Mouse (Mus musculus) ovary, postnatal 36 days (tissue): ENCODE measurements at regions not wholly inside any gene's neighbourhood (a gene's known extent, or its start where the extent isn't known, plus 50 kb on each side); places are given as distances from the start of the nearest gene placed in this dataset.

Source experiments
- DNase-seq: peaks from one replicate; pipeline ENCODE4 v3.0.0; 2022; ENCODE audit warnings: low spot score, mixed read lengths

DNA sequence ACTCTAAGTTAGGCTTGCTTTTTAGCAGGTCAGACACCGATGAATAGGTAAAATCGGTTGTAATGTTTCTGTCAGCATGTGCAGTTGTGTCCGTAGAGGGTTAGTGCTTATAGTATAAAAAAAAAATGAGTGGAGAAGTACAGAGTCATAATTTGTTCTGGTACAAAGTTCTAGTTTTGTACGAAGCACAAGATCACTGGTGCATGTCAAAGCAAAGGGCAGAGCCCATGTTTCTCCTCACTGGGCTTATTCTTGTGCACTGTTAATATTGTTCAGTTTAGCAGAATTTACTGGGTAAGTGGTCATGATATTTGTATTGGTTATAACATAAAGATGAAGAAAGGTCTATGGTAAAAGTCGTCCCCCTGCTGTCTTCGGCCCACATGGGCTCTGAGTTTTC, 330.4 kb upstream of the Fam241a start:
- no peak for DNase-seq

DNA sequence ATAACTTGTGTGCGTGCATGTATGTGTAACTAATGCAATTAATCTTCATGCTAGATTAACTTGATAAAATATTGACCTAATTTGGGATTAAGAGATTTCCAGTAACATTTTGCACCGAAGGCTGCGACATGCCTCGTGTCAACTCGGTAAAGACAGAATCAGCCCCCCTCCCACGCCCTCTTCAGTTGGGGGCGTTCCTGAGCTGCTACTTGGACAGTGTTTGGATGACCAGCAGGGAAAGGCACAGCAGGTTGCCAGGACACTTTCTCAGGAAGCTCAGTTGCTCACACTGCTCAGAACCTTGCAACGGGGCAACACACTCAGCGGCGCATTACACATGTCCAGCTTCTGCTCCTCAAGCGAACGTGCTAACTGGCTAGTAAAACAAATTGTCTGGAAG, 326.2 kb upstream of the Fam241a start:
- DNase-seq, result no peak

DNA sequence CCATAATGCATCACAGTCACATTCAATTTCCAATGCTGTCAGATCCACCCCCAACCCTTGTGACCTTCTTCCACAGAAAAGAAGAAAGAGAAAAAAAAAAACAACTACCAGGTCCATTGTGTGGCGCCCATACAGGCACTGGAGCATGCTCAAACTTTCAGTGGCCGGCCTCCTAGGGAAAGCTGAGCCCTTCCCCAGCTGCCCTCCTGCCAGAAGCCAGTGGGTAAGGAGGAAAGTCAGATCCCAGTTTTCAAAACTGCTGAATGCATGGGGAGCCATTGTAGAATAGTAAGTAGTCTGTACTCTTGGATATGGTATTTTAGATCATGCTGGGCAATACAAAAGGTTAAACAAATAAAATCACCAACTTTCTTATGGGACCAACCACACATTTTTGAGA, 325.5 kb upstream of the Fam241a start:
- DNase-seq, result no peak

DNA sequence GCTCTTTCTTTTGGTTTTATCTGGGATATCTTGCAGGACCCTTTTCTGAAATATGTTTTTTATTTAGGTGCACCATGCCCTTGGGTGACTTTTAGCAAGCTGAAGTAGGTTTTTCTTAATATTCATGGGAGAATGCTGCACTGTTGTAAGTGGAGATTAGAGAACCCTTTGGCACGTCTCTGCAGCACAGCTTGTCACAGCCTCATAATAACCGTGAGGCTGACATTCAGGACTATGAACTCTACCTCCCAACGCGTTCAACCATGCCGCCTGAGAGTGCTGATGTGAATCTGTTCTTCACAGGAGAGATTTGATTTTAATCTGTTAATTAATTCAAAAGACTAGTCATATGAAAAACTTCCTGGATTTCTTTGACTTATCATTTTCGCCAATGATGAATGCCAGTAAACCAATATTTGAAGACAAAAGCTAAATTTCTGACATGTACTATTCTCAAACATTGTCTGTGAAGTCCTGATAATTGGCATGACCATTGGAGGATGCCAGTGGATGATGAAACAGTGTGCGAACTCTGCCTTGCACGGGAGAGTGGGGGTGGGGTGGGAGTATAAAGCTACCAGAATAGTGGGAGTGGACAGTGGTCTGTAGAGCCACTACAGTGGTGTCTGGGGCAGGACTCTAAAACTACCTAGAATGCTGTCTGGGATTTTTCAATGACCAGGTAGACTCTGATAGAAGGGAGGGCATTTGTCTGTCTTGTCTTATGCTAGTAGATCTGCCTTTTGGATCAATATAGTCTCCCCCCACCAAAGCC, 324.8 kb upstream of the Fam241a start:
- no peak for DNase-seq

DNA sequence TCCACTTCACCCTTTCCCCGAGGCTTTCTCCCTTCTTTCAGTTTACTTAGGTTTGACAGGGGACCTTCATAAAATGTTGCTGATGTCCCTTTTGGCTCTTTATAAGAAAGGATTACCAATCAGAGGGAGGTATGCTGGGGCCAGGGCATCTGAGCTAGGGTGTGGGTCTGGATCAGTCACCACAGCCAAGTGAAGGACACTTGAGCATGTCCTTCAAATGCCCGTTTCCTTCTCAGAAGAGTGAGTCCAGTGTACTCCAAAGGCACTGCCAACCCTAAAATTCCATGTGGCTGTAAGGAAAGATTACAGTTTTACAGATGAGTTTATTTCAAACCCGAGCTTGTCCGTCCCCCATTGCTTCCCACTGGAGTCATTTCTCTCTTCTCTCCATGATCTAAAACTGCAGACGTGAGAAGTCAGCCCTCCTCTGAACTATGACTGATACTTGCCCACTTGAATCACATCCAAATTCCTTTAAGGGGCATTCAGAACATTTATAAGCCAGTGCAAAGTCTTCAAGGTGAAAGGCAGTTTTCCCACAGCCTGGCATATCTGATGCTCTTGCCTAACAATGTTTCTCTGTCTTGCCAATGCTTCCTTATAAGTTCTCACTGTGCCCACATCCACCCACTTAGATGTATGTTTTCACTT, 321.8 kb upstream of the Fam241a start:
- DNase-seq, result no peak

DNA sequence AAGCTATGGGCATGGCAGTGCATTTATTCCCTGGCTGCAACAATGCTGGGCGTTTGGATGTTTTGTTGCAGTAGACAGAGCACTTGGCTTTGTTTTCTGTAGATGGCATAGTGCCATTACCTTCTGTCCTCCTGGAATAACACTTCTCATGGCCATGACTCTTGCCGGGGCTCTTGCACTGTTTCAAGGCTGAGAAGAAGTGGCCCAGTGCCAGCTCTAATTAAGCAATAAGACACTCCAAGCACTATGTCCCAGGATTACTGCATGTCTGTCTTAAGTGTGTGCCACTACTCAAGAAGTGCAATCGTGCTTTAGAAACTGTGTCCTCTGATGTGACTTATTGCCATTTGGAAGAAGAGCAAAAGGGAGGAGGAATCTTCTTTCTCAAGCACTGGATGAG, 316.1 kb upstream of the Fam241a start:
- DNase-seq, result peak; percentile 51

DNA sequence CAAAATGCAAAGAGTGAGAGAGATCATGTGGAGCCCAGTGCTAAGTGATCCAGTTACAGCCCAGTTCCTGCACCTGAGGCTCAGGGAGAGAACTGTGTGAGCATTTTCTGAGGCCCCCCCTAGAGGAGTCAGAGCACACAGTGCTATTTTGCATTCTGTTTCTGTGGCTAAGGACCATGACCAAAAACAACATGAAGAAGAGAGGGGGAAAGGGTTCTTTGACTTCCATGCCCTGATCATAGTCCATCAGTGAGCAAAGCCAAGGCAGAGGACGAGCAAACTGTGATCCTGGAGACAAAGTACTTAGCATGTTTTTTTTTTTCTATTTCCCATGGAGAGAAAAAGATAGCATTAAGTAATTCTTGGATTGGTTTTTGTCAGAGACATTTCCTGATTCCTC, 314.5 kb upstream of the Fam241a start:
- no peak for DNase-seq

DNA sequence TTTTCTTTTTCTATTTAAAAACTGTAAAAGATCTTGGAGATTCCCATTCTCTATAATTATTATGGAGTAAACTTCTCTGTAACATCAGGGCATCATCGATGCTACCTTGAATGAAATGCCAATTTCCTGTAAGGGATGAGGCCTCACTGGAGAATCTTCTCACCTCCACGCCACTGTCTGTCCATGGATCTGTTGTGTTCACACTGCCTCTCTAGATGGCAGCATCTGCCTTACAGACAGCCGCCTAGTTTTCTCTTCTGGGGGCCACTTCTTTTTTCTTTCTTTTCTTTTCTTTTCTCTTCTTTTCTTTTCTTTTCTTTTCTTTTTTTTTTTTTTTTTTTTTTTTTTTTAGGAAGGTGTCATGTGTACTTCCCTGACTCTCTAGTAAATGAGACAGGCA, 310.8 kb upstream of the Fam241a start:
- no peak for DNase-seq

DNA sequence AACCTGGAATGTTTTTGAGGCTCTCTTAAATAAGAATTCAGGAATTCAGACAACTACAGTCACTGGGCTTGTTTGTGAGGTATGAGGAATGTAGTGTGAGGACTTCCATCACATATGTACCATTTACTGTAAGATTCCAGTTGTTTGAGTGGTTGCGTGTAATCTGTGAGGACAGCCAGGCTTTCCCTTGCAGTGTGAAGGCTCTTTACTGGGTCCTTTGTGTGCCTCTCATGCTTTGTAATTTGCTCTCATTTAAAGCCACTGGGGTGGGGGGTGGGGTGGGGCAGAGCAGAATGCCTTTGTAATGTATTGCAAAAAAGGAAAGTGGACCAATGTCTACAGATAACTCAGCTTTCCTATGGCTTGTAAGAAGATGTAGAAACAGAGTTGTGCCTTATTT, 310.4 kb upstream of the Fam241a start:
- DNase-seq, result no peak

DNA sequence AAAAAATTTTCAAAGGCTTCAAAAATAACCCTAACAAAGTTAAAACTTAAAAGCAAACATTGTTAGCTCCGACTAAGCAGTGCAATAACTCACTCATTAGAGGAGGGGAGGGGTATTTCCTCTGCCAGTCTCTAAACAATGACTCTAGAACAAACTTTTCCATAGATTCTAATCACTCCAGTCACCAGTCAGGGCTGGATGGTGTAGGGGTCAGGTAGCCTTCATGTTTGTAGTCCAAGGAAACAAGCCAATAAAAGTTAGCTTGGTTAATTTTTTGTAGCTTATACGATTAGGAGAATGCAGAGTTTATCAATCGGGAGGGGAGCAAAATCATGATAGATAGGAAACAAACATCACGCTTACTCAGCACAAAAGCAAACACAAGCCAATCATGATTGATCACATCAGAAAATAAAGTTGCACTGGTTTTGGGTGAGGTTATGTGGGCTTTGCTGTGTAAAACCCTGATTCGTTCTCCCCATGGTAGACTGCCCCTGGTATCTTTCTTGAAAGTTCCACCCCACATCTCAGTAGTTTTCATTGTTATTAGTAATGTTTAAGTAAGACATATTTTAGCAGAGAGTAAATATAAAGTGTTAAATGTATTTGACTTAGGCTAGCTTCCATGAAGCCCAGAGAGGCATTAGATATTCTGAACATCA, 304.6 kb upstream of the Fam241a start:
- no peak for DNase-seq

DNA sequence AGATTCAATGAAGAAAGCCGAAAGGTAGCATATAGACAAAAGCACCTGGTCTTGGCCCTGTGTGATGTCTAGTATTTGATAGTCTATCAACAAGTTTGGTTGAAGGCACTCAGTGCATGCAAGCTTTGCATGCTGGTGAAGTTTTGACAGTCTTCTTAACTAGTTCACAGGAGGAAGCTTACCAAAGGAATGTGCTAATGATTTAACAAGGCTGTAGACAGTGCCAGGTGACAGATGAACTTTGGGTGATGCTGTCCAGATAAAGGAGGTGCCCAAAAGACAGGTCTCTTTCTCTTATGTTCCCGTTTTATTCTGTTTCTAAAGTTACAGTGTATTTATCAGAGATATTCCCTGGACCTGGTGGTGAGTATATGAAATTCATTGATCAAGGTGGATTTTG, 303.3 kb upstream of the Fam241a start:
- DNase-seq, result no peak

DNA sequence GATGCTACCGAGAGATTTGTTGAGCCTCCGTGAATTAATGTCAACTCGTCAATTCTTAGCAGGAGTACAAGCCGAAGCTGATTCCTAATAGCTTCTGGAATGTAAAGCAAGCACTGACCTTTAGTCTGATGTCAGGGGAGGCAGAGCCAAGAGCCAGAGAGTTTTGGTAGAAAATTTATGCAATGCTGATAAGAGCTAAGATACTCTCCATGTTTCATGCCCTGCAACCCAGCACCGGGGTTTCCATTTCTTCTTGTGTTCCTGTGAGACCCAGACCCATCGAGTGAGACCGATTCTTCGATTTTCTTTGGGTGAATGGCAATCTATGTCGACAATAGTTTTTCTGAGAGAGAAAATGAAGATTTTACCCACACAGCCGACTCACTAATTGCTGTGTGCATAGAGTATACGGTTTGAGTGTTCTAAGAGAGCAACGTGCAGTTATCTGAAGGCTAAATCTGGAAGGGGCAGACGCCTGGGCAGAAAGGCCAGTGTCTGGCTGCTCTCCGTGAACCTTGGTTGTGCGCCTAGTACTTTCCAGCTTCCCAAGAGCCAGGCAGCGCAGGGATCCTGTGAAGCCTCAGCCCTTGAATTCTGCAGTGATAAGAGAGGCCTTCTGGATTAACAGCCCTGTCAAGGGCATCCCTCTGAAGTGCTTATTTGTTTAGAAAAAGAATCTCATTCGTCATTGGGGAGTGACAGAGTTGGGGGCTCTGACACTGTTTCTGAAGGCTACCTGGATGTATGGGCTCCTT, 296.1 kb upstream of the Fam241a start:
- peak; percentile 40 for DNase-seq

DNA sequence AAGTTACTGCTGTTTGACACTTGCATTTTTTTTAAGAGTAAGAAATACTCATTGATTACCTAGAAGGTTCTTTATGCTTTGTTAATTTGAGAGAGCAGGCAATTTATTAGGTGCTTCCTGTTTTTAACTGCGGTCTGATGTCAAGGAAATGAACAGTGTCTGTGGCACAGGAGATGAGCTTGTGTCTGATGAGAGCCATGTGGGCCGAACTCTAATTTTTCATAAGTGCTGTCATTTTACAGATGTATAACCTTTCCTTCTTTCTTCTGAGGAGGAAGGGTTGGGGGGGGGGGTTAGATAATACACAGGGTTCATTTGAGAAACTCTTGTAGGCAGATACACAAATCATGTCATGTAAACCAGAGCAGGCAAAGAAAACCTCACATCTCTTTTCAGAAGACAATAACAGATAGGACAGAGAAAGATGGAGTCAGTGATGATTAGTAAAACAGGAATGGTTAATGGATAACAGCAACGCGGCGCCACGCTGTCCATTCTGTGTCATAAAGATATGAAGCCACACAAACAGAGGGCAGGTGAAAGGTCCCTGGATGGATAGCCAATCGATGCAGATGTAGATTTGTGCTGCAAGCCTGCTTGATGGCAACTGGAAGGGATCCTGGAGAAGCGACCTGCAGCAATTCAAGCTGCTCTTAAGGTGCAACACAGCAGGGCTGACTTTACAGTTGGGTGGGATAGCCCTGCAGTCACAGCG, 291.4 kb upstream of the Fam241a start:
- no peak for DNase-seq

DNA sequence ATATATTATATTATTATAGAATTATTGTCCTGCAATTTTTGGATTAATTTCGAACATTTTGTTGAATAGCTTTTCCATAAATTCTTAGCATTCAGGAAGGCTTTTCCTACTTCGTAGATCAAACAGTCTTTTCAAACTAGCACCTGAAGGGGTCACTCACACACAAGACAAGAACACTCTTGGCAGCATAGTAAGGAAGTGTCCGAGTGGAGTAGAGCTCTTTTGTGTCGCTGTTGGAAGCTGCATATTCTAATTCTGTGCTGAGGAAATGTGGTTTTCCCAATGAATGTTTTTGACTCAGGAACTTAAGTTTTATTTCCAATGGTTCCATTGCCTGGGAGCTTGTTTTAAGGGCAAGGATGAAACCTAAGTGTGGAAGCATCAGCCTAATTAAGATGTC, 290.2 kb upstream of the Fam241a start:
- no peak for DNase-seq

DNA sequence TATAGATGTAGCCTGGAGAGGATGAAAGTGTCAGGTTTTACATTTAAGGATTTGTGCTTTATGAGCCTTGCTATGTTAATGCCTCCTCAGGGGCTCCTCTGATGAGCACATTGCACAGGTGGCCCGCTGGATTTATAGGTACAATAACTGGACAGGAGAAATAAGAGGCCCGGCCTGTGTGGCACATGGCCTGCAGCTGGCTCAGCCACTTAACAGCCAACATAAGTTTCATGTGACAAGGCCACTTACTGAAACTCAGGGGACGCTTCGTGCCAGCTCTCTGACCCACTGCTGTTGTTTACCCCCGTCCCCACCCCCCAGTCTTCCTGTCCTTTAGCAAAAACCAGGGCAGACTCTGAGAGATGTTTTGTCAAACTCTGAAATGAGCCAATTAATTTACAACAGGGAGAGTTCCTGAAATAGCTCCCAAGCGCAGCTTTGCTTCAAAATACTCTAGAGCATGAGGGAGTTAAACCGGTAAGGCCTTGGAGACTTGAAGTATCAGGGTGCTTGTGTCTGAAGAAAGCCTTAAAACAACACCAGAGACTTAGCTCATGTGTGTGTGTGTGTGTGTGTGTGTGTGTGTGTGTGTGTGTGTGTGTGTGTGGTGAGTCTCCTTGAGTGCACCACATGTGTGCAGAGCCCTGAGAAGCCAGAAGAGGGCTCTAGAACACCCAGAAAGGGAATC, 285.2 kb upstream of the Fam241a start:
- no peak for DNase-seq

DNA sequence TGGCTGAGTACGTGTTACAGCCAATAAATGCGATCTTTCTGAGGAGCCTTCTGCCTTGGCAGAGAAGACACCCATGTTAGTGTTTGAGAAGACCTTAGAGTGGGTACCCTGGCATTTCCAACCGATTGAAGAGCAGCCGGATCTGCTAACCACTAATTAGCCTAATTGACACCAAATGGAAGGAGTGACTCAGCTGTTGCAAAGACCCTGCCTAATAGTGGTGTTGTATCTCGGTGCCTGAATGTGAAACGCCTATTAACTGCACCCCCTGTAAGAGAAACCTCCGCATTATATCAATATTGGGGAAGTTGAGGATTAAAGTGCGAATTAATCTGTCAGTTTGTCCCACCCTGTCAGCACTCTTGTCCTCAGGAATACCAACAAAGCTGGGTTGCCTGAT, 253.1 kb upstream of the Fam241a start:
- no peak for DNase-seq

DNA sequence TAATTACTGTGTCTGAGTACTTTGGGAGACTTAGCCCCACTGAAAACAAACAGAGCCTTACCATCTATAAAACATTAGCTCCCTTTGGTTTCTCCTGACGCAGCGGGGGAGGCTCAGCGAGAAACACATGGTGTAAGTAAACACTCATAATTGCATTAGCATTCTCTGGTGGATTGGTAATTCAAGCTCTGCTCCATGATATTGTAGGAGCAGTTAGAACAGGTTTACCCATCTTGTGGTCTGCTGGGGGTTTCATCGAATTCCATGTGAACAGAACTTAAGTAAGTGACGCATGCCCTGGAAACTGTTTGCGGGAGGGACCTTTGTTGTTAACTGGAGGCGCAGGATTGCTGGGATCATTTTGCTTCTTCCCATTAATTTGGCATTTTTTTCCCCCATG, 249.2 kb upstream of the Fam241a start:
- DNase-seq, result no peak

DNA sequence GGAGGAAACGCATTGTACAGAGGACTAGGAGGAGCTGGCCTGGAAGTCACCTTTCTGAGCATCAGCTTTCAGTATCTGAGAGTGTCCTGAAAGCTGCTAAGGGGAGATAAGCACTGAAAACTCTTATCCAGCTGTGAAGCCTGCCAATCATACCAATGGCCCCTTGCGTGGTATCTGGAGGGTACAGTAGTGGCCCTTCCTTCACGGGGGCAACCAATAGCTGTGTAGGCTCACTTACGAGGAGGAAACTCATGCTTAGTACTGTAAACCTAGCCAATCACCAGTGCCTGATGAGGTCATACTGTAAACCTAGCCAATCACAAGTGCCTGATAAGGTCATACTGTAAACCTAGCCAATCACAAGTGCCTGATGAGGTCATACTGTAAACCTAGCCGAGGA, 231.7 kb upstream of the Fam241a start:
- DNase-seq, result no peak

DNA sequence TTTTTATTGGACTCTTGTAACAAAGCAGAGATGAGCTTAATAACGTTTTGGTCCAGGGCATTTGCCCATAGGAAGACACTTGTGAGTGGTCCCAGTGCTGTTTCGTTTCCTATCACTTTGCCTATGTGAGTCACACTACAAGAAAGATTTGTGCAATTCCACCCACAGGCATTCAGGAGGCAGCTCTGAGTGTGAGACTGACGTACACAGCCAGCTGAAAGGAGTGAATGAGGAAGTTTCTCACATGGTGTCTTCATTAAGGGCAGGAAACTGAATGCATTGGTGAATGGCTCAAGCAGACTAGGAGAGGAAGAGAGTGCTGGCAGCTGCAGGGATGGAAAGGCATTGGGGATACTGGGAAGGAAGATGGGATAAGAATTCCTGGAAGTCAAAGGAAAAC, 230.5 kb upstream of the Fam241a start:
- DNase-seq, result no peak

DNA sequence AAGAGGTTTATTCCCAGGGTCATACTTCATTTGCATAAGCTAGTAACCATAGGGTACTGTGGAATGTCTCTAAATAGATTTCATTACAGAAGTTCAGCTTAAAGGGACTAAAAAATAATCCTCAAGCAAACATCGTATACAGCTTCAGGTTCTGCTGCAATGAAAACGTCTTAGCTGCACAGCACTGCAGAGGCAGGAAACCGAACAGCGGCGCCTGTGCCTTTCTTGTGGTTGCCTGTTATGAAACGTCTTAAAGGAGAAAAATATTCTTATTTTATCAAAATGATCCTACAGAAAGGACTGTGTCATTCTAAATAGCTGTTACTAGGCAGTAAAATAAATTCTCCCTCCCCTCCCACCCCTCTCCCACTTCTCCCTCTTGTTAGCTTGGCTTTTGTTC, 226.0 kb upstream of the Fam241a start:
- no peak for DNase-seq

DNA sequence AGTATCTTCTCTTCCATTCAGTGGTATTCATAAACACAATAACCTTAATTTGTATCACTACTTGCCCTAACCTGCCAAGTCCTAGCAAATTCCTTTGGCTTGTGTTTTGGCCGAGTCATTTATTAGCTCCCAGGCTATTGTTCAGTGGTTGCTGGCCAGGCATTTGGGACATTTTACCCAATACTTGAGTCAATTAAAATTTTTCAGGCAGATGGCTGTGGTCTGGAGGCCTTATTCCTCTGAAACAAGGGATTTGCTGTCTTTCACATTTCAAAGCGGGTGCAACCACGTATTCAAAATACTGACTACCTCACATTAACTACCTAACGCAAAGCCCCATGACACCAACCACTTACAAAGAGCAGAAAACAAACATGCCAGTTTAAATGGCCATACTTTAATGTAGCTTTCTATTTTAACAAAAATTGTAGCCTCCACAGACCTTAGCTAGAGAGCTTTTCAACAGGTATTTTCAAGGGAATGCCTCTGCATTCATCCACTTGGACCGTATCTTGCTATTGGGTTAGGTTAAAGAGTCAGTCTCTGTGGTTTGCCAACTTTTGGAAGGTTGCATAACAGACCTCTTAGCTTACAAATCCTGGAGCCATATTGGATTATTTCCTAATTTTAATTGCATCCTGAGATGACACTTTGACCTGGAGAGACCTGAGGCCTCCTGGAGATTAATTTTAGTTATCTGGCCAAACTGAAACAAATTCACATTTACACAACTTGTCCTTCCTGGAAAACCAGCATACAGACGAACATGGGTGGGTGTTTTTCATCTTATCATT, 224.7 kb upstream of the Fam241a start:
- no peak for DNase-seq
